Mouse (Mus musculus): ENCODE results near the gene Dhrs1. TPM values are rescaled to one million over a fixed set of nuclear protein-coding genes. Genes with fewer than 3 reads are reported as not detected.

Gene Dhrs1
- polyA plus RNA-seq, 1 experiment from 2014 or later, result 72.8 TPM

DNA sequence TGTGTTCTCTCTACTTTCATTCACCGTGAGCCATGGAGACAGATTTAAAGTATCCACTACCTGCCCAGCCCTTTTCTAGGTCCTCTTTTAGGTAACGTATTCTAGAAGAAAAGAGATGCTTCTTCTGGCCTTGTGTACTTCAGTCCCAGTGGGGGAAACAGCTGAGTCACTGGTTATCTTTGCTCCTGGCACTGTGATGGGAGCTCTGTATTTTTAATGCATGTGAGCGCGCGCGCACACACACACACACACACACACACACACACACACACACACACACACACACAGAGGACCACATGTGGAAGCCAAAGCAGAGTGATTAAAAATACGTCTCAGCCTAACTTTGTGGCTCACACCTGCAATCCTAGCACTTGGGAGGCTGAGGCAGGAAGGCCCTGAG lies 22.1 kb downstream of the Dhrs1 start:
- DNase-seq (ENCODE audit: low spot score) (no peak), ATAC-seq (ENCODE audit: insufficient number of reproducible peaks, low FRiP score, low TSS enrichment, low read depth) (no peak)
- Histone ChIP-seq H3K27ac (replicated peaks; ENCODE audit: low read depth, low read length) (no peak overlapping the region), H3K9ac (ENCODE audit: low read length) (no peak overlapping the region), H3K27me3 (ENCODE audit: control insufficient read depth, insufficient read depth, low read length) (no peaks in the 10 kb centered on the region), H3K4me2 (ENCODE audit: low read depth, severe bottlenecking) (no peak overlapping the region), H3K9me3 (ENCODE audit: control insufficient read depth, low read length) (no peaks in the 10 kb centered on the region), H3K4me3 (ENCODE audit: low read depth, low read length) (no peak overlapping the region), H3K36me3 (ENCODE audit: control insufficient read depth, insufficient read depth, low read length) (no peaks in the 10 kb centered on the region), H3K4me1 (ENCODE audit: control insufficient read depth, insufficient read depth, low read length) (peaks cover 6% of the 10 kb centered on the region; the same call in 1 of the 2 replicates)
- 97% methylated on average over 7 of the region's 7 CpGs for WGBS

DNA sequence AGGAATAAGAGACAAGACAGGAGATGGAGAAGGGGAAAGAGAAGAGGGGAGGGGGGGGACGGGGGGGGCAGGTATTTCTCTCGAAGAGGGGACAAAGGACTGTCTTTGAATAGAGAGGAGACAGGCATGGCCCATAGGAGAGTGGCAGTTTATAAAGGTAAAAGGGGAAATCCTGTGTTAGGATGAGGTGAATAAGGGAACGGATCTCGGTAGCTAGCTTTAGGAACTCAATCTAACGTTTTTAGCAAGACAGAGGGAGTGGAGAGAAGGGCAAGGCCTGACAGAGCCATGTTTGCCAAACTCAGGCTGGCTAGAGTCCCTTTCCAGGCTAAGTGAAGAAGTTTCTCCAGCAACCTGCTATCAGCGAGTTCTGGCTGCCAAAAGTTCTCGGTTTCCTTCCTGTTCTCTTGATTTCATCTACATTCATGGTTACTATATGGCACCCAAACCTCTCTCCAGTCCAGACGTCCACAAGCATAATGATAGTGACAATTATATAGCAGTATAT lies 23.0 kb downstream of the Dhrs1 start:
- Histone ChIP-seq H3K4me1 (ENCODE audit: control insufficient read depth, insufficient read depth, low read length) (peaks cover 6% of the 10 kb centered on the region; the same call in 1 of the 2 replicates), H3K9ac (ENCODE audit: low read length) (peak overlapping the region; percentile 14; the same call in 1 of the 2 replicates), H3K9me3 (ENCODE audit: control insufficient read depth, low read length) (no peaks in the 10 kb centered on the region), H3K27me3 (ENCODE audit: control insufficient read depth, insufficient read depth, low read length) (no peaks in the 10 kb centered on the region), H3K4me2 (ENCODE audit: low read depth, severe bottlenecking) (peak overlapping the region; percentile 66), H3K27ac (replicated peaks; ENCODE audit: low read depth, low read length) (no peak overlapping the region), H3K36me3 (ENCODE audit: control insufficient read depth, insufficient read depth, low read length) (no peaks in the 10 kb centered on the region), H3K4me3 (ENCODE audit: low read depth, low read length) (peak overlapping the region; percentile 73)
- ATAC-seq (ENCODE audit: insufficient number of reproducible peaks, low FRiP score, low TSS enrichment, low read depth) (no peak), DNase-seq (ENCODE audit: low spot score) (no peak)
- 51% methylated on average over 8 of the region's 8 CpGs for WGBS

DNA sequence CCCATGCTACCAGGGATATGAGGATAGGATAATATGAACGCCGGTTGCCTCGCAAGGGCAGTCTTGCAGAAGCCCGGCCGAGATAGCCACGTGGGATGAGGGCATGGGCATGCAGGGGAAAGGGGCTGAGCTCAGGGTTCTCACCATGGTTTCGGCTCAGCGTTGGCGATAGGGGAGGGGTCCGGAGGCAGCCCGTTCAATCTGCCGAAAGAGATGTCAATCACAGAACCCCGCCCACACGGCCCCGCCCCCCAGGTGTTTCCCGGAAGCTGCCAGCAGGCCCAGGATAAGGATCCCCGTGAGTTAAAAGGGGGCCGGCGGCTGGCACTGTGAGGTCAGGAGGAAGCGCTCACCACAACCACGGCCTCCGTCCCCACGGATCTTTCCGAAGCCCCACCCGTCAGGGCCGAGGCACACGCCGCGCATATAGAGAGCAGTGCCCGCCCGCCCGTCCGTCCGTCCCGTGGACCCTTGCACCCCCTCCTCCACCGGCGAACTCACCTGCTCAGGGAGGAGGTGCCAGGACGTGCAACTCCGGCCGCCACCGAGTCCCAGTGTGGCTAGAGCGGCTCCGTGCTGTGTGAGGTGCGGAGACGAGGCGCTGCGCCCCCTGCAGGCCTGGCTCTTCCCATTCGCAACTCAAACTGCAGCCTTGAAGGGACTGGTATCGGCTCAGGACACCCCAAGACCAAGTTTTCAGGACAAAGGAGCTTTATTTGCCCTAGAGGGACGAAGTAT lies 23.6 kb downstream of the Dhrs1 start, which contains the start of gene Rabggta:
Gene Rabggta (minus strand): TSS at position 564 of the 738 bp plus-strand sequence.
- Histone ChIP-seq H3K9ac (ENCODE audit: low read length) (peak within 1 kb of the TSS; percentile 74), H3K27me3 (ENCODE audit: control insufficient read depth, insufficient read depth, low read length) (no peaks in the 10 kb centered on the region), H3K4me1 (ENCODE audit: control insufficient read depth, insufficient read depth, low read length) (peaks cover 6% of the 10 kb centered on the region; the same call in 1 of the 2 replicates), H3K9me3 (ENCODE audit: control insufficient read depth, low read length) (no peaks in the 10 kb centered on the region), H3K36me3 (ENCODE audit: control insufficient read depth, insufficient read depth, low read length) (no peaks in the 10 kb centered on the region), H3K4me3 (ENCODE audit: low read depth, low read length) (peak within 1 kb of the TSS; percentile 73), H3K4me2 (ENCODE audit: low read depth, severe bottlenecking) (peak within 1 kb of the TSS; percentile 66), H3K27ac (replicated peaks; ENCODE audit: low read depth, low read length) (no peak within 1 kb of the TSS; the same call in 1 of the 2 replicates)
- under 1% methylated on average over 50 of the region's 50 CpGs for WGBS
- DNase-seq (ENCODE audit: low spot score) (peak; percentile 98), ATAC-seq (ENCODE audit: insufficient number of reproducible peaks, low FRiP score, low TSS enrichment, low read depth) (peak; percentile 90)

DNA sequence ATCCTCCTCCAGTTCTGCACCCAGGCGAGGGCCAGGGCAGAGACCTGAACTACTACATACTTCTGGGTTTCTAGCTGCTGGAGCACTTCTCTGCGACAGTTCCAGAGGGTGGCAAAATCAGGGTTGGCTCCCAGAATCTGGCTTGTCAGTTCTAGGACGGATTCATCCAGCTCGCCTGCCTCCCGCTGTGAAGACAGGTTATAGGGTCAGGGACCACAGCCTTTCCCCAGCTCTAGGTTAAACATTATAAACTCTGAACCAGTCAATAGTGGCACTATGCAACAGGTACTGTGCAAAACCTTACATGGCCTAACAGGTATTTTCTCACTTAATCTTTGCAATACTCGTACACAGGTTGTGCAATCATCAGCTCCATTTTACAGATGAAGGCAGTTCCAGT lies 24.4 kb downstream of the Dhrs1 start:
- no peaks in the 10 kb centered on the region for H3K36me3 ChIP-seq (ENCODE audit: control insufficient read depth, insufficient read depth, low read length)
- peak overlapping the region; percentile 73 for H3K4me3 ChIP-seq (ENCODE audit: low read depth, low read length)
- peak overlapping the region; percentile 66; the same call in 1 of the 2 replicates for H3K4me2 ChIP-seq (ENCODE audit: low read depth, severe bottlenecking)
- no peaks in the 10 kb centered on the region for H3K27me3 ChIP-seq (ENCODE audit: control insufficient read depth, insufficient read depth, low read length)
- H3K4me1 ChIP-seq (ENCODE audit: control insufficient read depth, insufficient read depth, low read length), result peaks cover 6% of the 10 kb centered on the region; the same call in 1 of the 2 replicates
- H3K9me3 ChIP-seq (ENCODE audit: control insufficient read depth, low read length), result no peaks in the 10 kb centered on the region
- no peak overlapping the region for H3K9ac ChIP-seq (ENCODE audit: low read length)
- ATAC-seq (ENCODE audit: insufficient number of reproducible peaks, low FRiP score, low TSS enrichment, low read depth) (no peak), DNase-seq (ENCODE audit: low spot score) (no peak)
- no peak overlapping the region for H3K27ac ChIP-seq (replicated peaks; ENCODE audit: low read depth, low read length)
- WGBS, result 78% methylated on average over 6 of the region's 6 CpGs

DNA sequence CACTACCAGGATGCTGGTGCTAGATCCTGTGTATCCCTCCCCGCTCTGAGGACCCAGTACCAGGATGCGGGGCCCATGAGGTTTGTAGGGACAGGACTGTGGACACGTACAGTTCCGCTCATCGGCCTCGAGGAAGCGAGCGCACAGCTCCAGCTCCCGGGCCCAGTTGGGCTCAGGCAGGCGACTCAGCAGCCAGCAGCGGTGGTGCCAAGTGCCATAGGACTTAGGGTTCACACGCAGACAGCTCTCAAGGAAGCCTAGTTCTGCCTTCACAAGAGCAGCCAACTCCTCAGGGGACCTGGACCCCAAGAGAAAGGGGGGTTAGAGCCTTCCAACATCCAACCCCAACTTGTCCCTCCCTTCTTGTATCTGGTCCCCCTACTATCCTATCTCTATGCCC lies 24.8 kb downstream of the Dhrs1 start:
- no peaks in the 10 kb centered on the region for H3K9me3 ChIP-seq (ENCODE audit: control insufficient read depth, low read length)
- H3K9ac ChIP-seq (ENCODE audit: low read length), result no peak overlapping the region
- peaks cover 6% of the 10 kb centered on the region; the same call in 1 of the 2 replicates for H3K4me1 ChIP-seq (ENCODE audit: control insufficient read depth, insufficient read depth, low read length)
- no peak overlapping the region for H3K27ac ChIP-seq (replicated peaks; ENCODE audit: low read depth, low read length)
- DNase-seq (ENCODE audit: low spot score) (no peak), ATAC-seq (ENCODE audit: insufficient number of reproducible peaks, low FRiP score, low TSS enrichment, low read depth) (no peak)
- no peaks in the 10 kb centered on the region for H3K36me3 ChIP-seq (ENCODE audit: control insufficient read depth, insufficient read depth, low read length)
- no peak overlapping the region; the same call in 1 of the 2 replicates for H3K4me3 ChIP-seq (ENCODE audit: low read depth, low read length)
- no peak overlapping the region for H3K4me2 ChIP-seq (ENCODE audit: low read depth, severe bottlenecking)
- H3K27me3 ChIP-seq (ENCODE audit: control insufficient read depth, insufficient read depth, low read length), result no peaks in the 10 kb centered on the region
- 93% methylated on average over 12 of the region's 12 CpGs for WGBS

DNA sequence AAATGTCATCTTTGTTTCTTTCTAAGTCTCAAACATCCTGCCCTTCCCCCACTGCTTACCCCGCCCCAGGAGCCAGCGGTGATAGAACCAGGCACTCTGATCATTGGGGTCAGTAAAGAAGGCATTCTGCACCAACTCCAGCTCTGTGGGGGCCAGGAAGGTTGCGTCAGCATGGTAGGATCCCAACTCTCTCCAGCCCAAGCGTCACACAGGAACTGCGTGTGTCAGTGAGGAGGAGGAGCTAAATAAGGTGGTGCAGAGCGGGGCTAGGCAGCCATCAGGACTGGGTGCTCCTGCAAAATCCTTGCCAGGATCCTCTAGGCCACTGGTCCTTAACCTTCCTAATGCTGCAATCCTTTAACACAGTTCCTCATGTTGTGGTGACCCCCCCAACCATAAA lies 25.8 kb downstream of the Dhrs1 start:
- ATAC-seq (ENCODE audit: insufficient number of reproducible peaks, low FRiP score, low TSS enrichment, low read depth), result no peak
- H3K4me3 ChIP-seq (ENCODE audit: low read depth, low read length), result no peak overlapping the region
- H3K4me1 ChIP-seq (ENCODE audit: control insufficient read depth, insufficient read depth, low read length), result peaks cover 6% of the 10 kb centered on the region; the same call in 1 of the 2 replicates
- no peaks in the 10 kb centered on the region for H3K36me3 ChIP-seq (ENCODE audit: control insufficient read depth, insufficient read depth, low read length)
- H3K4me2 ChIP-seq (ENCODE audit: low read depth, severe bottlenecking), result no peak overlapping the region
- no peak for DNase-seq (ENCODE audit: low spot score)
- H3K27me3 ChIP-seq (ENCODE audit: control insufficient read depth, insufficient read depth, low read length), result no peaks in the 10 kb centered on the region
- no peaks in the 10 kb centered on the region for H3K9me3 ChIP-seq (ENCODE audit: control insufficient read depth, low read length)
- no peak overlapping the region for H3K27ac ChIP-seq (replicated peaks; ENCODE audit: low read depth, low read length)
- 83% methylated on average over 6 of the region's 6 CpGs for WGBS
- no peak overlapping the region for H3K9ac ChIP-seq (ENCODE audit: low read length)

DNA sequence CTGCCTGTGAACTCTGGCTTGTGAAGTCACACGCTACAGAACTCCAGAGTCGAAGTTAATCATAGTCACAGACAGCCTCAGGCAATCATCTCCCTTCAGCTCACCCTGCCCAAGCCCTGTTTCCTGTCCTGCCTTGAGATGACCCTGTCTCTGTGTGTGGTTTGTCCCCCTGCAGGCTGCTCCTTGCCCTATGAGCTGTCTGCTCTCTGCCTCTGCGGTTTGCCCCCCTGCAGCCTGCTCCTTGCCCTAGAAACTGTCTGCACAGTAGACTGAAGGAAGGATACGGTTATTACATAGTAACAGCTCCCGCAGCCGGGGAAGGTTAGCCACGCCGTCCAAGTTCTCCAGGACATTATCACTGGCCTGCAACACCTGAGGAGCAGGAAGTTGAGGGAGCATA lies 28.6 kb downstream of the Dhrs1 start:
- Histone ChIP-seq H3K27me3 (ENCODE audit: control insufficient read depth, insufficient read depth, low read length) (peaks cover 7% of the 10 kb centered on the region), H3K9ac (ENCODE audit: low read length) (no peak overlapping the region), H3K4me1 (ENCODE audit: control insufficient read depth, insufficient read depth, low read length) (peaks cover 6% of the 10 kb centered on the region; the same call in 1 of the 2 replicates), H3K27ac (replicated peaks; ENCODE audit: low read depth, low read length) (no peak overlapping the region), H3K4me3 (ENCODE audit: low read depth, low read length) (no peak overlapping the region), H3K9me3 (ENCODE audit: control insufficient read depth, low read length) (no peaks in the 10 kb centered on the region), H3K36me3 (ENCODE audit: control insufficient read depth, insufficient read depth, low read length) (no peaks in the 10 kb centered on the region), H3K4me2 (ENCODE audit: low read depth, severe bottlenecking) (no peak overlapping the region)
- WGBS, result 81% methylated on average over 8 of the region's 8 CpGs
- DNase-seq (ENCODE audit: low spot score) (no peak), ATAC-seq (ENCODE audit: insufficient number of reproducible peaks, low FRiP score, low TSS enrichment, low read depth) (no peak)

DNA sequence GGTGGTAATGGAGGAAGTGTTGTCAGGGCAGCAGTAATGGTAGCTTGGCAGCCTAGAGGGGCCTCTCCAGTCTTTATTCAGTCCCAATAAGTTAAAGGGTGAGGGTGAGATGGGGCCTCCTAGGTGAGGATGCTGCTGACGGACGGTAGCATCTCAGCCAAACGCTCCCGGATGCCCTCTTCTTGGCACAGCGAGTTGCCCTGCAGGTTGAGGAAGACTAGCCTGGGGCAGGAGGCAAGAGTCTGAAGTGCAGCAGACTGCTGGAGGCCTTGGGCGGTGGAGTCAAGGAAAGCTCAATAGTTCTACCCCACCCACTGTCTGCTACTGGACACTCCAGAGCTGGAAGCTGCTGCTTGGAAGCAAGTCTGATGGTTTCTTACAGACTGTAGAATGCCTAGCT lies 29.2 kb downstream of the Dhrs1 start:
- H3K27me3 ChIP-seq (ENCODE audit: control insufficient read depth, insufficient read depth, low read length), result peaks cover 7% of the 10 kb centered on the region

More for the DNA sequence above, 29.2 kb downstream of the Dhrs1 start:
- Histone ChIP-seq H3K9me3 (ENCODE audit: control insufficient read depth, low read length) (no peaks in the 10 kb centered on the region), H3K36me3 (ENCODE audit: control insufficient read depth, insufficient read depth, low read length) (no peaks in the 10 kb centered on the region), H3K4me2 (ENCODE audit: low read depth, severe bottlenecking) (no peak overlapping the region), H3K27ac (replicated peaks; ENCODE audit: low read depth, low read length) (no peak overlapping the region), H3K9ac (ENCODE audit: low read length) (no peak overlapping the region), H3K4me3 (ENCODE audit: low read depth, low read length) (no peak overlapping the region), H3K4me1 (ENCODE audit: control insufficient read depth, insufficient read depth, low read length) (peaks cover 4% of the 10 kb centered on the region; the same call in 1 of the 2 replicates)
- DNase-seq (ENCODE audit: low spot score) (no peak), ATAC-seq (ENCODE audit: insufficient number of reproducible peaks, low FRiP score, low TSS enrichment, low read depth) (no peak)
- WGBS, result 92% methylated on average over 6 of the region's 6 CpGs

All from limb, embryonic 11.5 days (tissue).